Mouse (Mus musculus): ENCODE data around the gene Prss44. TPM values are rescaled to one million over a fixed set of nuclear protein-coding genes. Genes with fewer than 3 reads are reported as not detected.

Gene Prss44
- polyA plus RNA-seq, 1 experiment, result 30.6 TPM

DNA sequence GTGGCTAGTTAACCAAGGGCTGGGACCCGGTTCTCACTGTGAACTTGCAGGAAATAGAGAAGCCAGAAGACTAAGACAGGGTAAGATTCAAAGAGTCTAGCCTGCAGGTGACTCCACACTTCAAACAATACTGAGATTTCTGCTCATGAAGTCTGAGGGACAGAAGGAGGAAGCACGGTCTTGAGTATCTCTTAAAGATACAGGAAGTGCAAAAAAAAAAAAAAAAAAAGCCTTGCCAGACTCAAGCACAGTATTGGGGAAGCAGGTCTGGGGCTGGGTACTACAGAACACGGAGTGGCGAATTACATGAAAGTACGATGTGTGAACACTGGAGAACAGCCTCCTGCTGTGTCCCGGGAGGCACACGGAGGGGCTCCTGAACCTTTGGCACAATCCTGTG lies 12.0 kb downstream of the Prss44 start:
- H3K27me3 ChIP-seq (ENCODE audit: control insufficient read depth, insufficient read depth, low read length), result no peaks in the 10 kb centered on the region
- H3K36me3 ChIP-seq (ENCODE audit: control insufficient read depth, insufficient read depth, low read length), result no peaks in the 10 kb centered on the region

DNA sequence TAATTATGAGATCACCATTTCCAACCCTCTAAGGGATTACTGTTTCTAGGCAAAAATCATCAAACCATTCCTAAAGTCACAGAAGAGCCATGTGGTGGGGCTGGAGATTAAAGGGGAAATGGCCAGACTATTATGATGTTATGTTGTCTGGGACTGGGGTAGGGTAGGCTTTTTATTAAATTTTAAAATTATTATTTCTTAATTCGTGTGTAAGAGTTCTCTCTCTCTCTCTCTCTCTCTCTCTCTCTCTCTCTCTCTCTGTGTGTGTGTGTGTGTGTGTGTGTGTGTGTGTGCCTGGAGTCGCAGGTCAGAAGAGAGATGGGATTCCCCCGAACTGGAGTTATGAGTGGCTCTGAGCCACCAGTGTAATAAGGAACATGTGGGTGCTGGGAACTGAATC lies 12.6 kb downstream of the Prss44 start, which contains the start of gene Prss43:
Gene Prss43, plus strand, starts transcription at position 301 of the 400 bp plus-strand sequence.
- no peaks in the 10 kb centered on the region for H3K27me3 ChIP-seq (ENCODE audit: control insufficient read depth, insufficient read depth, low read length)
- H3K4me1 ChIP-seq (ENCODE audit: control insufficient read depth, insufficient read depth, low read length), result peaks cover 17% of the 10 kb centered on the region
- peak within 1 kb of the TSS; percentile 77 for H3K27ac ChIP-seq (ENCODE audit: control insufficient read depth, insufficient read depth, low read depth, low read length)
- no peak for TF ChIP-seq POLR2A (IDR thresholded peaks at IDR 0.05; ENCODE audit: control insufficient read depth, low read depth, low read length)
- TF ChIP-seq CTCF (IDR thresholded peaks at IDR 0.05; ENCODE audit: control insufficient read depth, insufficient read depth, insufficient replicate concordance, low read depth, low read length), result no peak
- H3K4me3 ChIP-seq (ENCODE audit: control insufficient read depth, low read depth, low read length), result peak within 1 kb of the TSS; percentile 90
- H3K36me3 ChIP-seq (ENCODE audit: control insufficient read depth, insufficient read depth, low read length), result no peaks in the 10 kb centered on the region; the same call in 1 of the 2 replicates

More for the DNA sequence above, 12.0 kb downstream of the Prss44 start:
- peaks cover 17% of the 10 kb centered on the region for H3K4me1 ChIP-seq (ENCODE audit: control insufficient read depth, insufficient read depth, low read length)
- H3K4me3 ChIP-seq (ENCODE audit: control insufficient read depth, low read depth, low read length), result no peak overlapping the region
- H3K27ac ChIP-seq (ENCODE audit: control insufficient read depth, insufficient read depth, low read depth, low read length), result no peak overlapping the region
- TF ChIP-seq POLR2A (IDR thresholded peaks at IDR 0.05; ENCODE audit: control insufficient read depth, low read depth, low read length), result no peak
- TF ChIP-seq CTCF (IDR thresholded peaks at IDR 0.05; ENCODE audit: control insufficient read depth, insufficient read depth, insufficient replicate concordance, low read depth, low read length), result no peak

DNA sequence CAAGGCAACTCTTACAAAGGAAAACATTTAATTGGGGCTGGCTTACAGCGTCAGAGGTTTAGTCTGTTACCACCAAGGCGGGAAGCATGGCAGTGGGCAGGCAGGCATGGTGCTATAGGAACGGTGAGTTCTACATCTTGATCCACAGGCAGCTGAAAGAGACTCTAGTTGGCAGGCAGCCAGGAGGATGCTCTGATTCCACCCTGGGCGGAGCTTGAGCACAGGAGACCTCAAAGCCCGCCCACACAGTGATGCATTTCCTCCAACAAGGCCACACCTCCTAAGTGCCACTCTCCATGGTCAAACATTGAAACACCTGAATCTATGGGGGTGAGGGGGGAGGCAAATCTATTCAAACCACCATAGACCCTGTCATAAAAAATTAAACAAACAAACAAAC lies 19.2 kb downstream of the Prss44 start:
- TF ChIP-seq CTCF (IDR thresholded peaks at IDR 0.05; ENCODE audit: control insufficient read depth, insufficient read depth, insufficient replicate concordance, low read depth, low read length) (no peak), POLR2A (IDR thresholded peaks at IDR 0.05; ENCODE audit: control insufficient read depth, low read depth, low read length) (no peak)
- H3K4me1 ChIP-seq (ENCODE audit: control insufficient read depth, insufficient read depth, low read length), result peaks cover 18% of the 10 kb centered on the region
- no peak overlapping the region for H3K4me3 ChIP-seq (ENCODE audit: control insufficient read depth, low read depth, low read length)
- no peaks in the 10 kb centered on the region; the same call in 1 of the 2 replicates for H3K36me3 ChIP-seq (ENCODE audit: control insufficient read depth, insufficient read depth, low read length)
- no peaks in the 10 kb centered on the region for H3K27me3 ChIP-seq (ENCODE audit: control insufficient read depth, insufficient read depth, low read length)
- no peak overlapping the region for H3K27ac ChIP-seq (ENCODE audit: control insufficient read depth, insufficient read depth, low read depth, low read length)

DNA sequence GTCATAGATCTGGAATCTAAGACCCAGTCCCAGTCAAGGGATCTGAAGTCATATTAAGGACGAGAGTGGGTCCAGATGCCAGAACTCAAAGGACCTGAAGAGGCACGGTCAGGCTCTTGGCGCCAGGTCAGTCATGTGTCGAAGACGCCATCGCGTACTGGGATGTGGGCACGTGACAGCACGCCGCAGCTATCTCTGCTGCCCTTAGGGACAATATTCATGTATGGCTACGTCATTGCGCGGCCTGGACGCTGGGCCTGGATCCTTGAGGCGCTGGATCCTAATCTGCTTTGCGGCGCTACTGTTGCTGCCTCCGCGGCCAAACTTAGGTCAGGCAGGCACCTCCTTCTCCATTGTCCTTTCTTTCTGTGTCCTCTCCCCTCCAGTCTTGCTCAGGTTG lies 20.6 kb downstream of the Prss44 start, which contains the start of gene Prss45:
Gene Prss45, plus strand, starts transcription at position 178 of the 400 bp plus-strand sequence.
- H3K36me3 ChIP-seq (ENCODE audit: control insufficient read depth, insufficient read depth, low read length), result no peaks in the 10 kb centered on the region; the same call in 1 of the 2 replicates
- H3K27me3 ChIP-seq (ENCODE audit: control insufficient read depth, insufficient read depth, low read length), result no peaks in the 10 kb centered on the region
- peak within 1 kb of the TSS; percentile 15 for H3K27ac ChIP-seq (ENCODE audit: control insufficient read depth, insufficient read depth, low read depth, low read length)
- TF ChIP-seq POLR2A (IDR thresholded peaks at IDR 0.05; ENCODE audit: control insufficient read depth, low read depth, low read length), result peak; percentile 46; the same call in 1 of the 2 replicates
- TF ChIP-seq CTCF (IDR thresholded peaks at IDR 0.05; ENCODE audit: control insufficient read depth, insufficient read depth, insufficient replicate concordance, low read depth, low read length), result no peak
- H3K4me3 ChIP-seq (ENCODE audit: control insufficient read depth, low read depth, low read length), result peak within 1 kb of the TSS; percentile 79
- H3K4me1 ChIP-seq (ENCODE audit: control insufficient read depth, insufficient read depth, low read length), result peaks cover 13% of the 10 kb centered on the region

DNA sequence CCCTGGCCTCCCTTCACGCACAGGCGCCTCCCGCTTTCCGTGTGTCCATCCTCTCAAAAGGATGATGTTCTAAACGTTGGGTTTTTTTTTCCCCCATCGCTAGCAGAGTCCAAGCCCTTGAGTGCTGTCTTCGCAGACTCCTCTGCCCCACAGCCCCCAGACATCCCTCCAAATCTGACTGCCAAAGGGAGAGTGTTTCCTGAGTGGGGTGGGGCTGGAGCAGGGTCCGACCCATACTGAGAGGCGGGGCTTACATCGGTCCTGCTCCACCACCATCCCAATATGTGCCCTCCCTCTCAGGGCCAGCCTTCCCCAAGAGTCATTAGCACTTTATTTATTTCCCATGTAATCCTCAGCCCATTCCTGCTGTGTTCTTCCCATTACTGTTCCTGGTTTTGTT lies 21.2 kb downstream of the Prss44 start:
- no peak for TF ChIP-seq POLR2A (IDR thresholded peaks at IDR 0.05; ENCODE audit: control insufficient read depth, low read depth, low read length)
- TF ChIP-seq CTCF (IDR thresholded peaks at IDR 0.05; ENCODE audit: control insufficient read depth, insufficient read depth, insufficient replicate concordance, low read depth, low read length), result 0 out of 2 replicates have a peak, but pooled peaks have one; percentile 2
- H3K4me1 ChIP-seq (ENCODE audit: control insufficient read depth, insufficient read depth, low read length), result peaks cover 13% of the 10 kb centered on the region
- peak overlapping the region; percentile 79 for H3K4me3 ChIP-seq (ENCODE audit: control insufficient read depth, low read depth, low read length)
- peak overlapping the region; percentile 15 for H3K27ac ChIP-seq (ENCODE audit: control insufficient read depth, insufficient read depth, low read depth, low read length)
- no peaks in the 10 kb centered on the region for H3K27me3 ChIP-seq (ENCODE audit: control insufficient read depth, insufficient read depth, low read length)
- H3K36me3 ChIP-seq (ENCODE audit: control insufficient read depth, insufficient read depth, low read length), result no peaks in the 10 kb centered on the region; the same call in 1 of the 2 replicates

DNA sequence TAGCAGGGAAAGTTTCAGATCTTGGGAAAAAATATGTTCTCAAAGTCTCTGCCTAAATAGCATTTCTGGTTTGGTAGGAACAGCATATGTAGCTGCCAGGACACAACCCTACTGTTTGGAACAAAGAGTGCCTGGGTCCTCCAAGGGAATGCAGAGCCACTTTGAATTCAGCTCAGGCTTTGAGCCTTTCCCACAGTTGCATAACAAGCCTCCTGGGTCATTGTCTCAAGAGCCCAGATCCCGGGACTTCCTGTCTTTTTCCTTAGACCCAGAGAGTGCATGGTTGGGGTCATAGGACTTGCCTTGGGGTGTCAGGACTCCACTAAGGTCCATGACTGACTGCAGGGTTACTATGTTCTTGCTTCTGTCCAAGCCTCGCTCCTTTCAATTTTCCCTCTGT lies 22.3 kb downstream of the Prss44 start:
- H3K4me3 ChIP-seq (ENCODE audit: control insufficient read depth, low read depth, low read length), result no peak overlapping the region
- no peaks in the 10 kb centered on the region for H3K27me3 ChIP-seq (ENCODE audit: control insufficient read depth, insufficient read depth, low read length)
- H3K27ac ChIP-seq (ENCODE audit: control insufficient read depth, insufficient read depth, low read depth, low read length), result no peak overlapping the region
- peaks cover 13% of the 10 kb centered on the region for H3K4me1 ChIP-seq (ENCODE audit: control insufficient read depth, insufficient read depth, low read length)
- no peak for TF ChIP-seq POLR2A (IDR thresholded peaks at IDR 0.05; ENCODE audit: control insufficient read depth, low read depth, low read length)
- TF ChIP-seq CTCF (IDR thresholded peaks at IDR 0.05; ENCODE audit: control insufficient read depth, insufficient read depth, insufficient replicate concordance, low read depth, low read length), result no peak
- H3K36me3 ChIP-seq (ENCODE audit: control insufficient read depth, insufficient read depth, low read length), result no peaks in the 10 kb centered on the region; the same call in 1 of the 2 replicates

DNA sequence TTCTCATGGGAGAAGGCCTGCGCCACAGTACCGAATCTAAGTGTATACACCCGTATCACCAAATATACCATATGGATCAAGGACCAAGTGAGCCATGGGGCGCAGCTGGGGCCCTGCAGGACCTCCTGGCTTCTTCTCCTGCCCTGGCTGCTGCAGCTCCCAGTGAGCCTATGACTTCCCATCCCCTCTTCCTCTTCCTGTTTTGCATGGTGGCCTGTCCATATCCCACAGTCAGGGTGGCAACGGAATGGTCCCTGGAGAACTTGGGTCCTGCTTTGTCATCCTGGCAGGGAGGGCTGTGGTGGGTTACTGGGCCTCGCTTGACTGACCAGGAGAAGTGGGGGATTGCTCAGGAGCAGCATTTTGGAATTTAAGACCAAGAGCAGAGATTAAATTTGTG lies 27.1 kb downstream of the Prss44 start:
- TF ChIP-seq POLR2A (IDR thresholded peaks at IDR 0.05; ENCODE audit: control insufficient read depth, low read depth, low read length) (no peak), CTCF (IDR thresholded peaks at IDR 0.05; ENCODE audit: control insufficient read depth, insufficient read depth, insufficient replicate concordance, low read depth, low read length) (no peak)
- no peak overlapping the region for H3K27ac ChIP-seq (ENCODE audit: control insufficient read depth, insufficient read depth, low read depth, low read length)
- peaks cover 7% of the 10 kb centered on the region for H3K4me1 ChIP-seq (ENCODE audit: control insufficient read depth, insufficient read depth, low read length)
- H3K4me3 ChIP-seq (ENCODE audit: control insufficient read depth, low read depth, low read length), result no peak overlapping the region
- no peaks in the 10 kb centered on the region for H3K27me3 ChIP-seq (ENCODE audit: control insufficient read depth, insufficient read depth, low read length)
- H3K36me3 ChIP-seq (ENCODE audit: control insufficient read depth, insufficient read depth, low read length), result no peaks in the 10 kb centered on the region; the same call in 1 of the 2 replicates
